Mouse (Mus musculus): Measurements from ENCODE around the gene Cluh. TPM values are rescaled to one million over a fixed set of nuclear protein-coding genes. Genes with fewer than 3 reads are reported as not detected.

The Cluh gene
- polyA plus RNA-seq, 1 experiment from 2014 or later: 24.6 TPM

DNA sequence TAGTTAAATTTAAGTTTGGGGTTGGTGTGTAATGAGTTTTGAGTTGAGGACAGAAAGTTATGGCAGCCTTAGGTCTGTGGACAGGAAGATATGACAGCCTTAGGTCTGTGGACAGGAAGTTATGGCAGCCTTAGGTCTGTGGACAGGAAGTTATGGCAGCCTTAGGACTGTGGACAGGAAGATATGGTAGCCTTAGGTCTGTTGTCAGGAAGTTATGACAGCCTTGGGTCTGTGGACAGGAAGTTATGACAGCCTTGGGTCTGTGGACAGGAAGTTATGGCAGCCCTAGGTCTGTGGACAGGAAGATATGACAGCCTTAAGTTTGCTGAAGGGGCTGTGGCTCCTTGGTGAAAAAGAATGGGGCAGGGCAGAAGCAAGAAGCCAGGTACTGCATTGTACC, 24.0 kb upstream of the Cluh start:
- Histone ChIP-seq H3K4me2 (no peak overlapping the region), H3K27ac (peak overlapping the region; percentile 95; the same call in 1 of the 2 replicates), H3K4me1 (replicated peaks) (peaks cover 52% of the 10 kb centered on the region), H3K9ac (no peak overlapping the region), H3K36me3 (peaks cover 56% of the 10 kb centered on the region), H3K9me3 (replicated peaks) (no peaks in the 10 kb centered on the region), H3K27me3 (peaks cover 7% of the 10 kb centered on the region), H3K4me3 (replicated peaks) (no peak overlapping the region)
- ATAC-seq (ENCODE audit: low read depth) (no peak), DNase-seq (no peak)

DNA sequence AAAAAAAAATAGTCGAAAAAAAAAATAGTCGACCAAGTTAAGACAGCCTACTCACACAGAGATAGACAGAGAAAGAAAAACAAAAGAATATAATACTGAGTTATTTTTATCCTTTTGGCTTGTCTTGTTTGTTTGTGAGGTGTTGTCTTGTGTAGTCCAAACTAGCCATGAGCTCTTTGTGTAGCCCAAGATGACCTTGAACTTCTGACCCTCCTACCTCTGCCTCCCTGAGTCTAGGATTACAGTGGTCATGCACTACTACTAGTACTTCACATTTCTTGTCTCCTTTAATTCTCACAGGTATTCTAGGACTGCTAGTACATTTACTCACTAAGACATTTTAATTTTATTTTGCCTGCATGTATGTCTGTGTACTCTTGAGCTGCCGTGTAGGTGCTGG, 21.8 kb upstream of the Cluh start:
- Histone ChIP-seq H3K27ac (no peak overlapping the region), H3K9ac (no peak overlapping the region), H3K36me3 (peaks cover 75% of the 10 kb centered on the region), H3K4me1 (replicated peaks) (peaks cover 30% of the 10 kb centered on the region), H3K4me3 (replicated peaks) (no peak overlapping the region), H3K9me3 (replicated peaks) (no peaks in the 10 kb centered on the region), H3K27me3 (no peaks in the 10 kb centered on the region), H3K4me2 (no peak overlapping the region)
- 66% methylated on average over 3 of the region's 3 CpGs for WGBS (ENCODE audit: insufficient replicate concordance)
- no peak for ATAC-seq (ENCODE audit: low read depth)
- no peak for DNase-seq

DNA sequence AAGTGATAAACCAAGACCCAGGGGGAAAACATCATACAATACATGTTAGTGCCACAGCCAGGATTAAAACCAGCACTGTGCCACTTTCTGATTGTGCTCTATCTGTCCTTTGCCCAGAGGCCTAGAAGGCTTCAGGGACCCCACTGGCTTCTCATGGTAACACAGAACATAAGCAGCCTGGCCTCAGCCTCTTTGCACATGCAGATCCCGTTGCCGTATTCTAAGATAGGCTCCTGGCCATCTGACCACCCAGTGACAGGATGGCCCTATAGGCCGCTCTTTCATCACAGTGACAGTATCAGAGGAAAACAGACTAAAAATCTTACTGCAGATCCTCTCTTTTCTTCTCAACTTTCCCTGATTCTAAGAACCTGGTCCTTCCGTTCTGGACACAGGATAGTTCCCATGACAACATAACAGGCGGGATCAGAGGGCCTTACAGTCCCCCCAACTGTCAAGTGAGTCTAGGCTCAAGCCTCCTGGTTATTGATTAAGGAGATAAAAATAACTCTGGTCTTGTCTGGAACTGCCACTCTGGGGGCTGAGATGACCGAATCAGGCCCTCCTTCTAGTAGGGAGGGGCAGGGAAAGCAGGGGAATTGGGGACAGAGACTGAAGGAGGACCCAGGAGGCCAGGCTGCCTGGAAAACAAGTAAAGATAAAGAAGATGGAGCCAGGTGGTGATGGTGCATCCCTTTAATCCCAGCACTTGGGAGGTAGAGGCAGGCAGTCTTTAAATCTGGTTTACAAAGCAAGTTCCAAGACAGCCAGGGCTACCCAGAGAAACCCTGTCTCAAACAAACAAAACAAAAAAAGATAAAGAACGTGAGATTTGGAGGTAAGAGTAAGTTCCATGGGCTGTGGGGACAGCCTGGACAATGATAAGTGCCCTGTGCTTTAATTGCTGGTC, 17.2 kb upstream of the Cluh start:
- Histone ChIP-seq H3K9me3 (replicated peaks) (no peaks in the 10 kb centered on the region), H3K4me3 (replicated peaks) (no peak overlapping the region), H3K36me3 (peaks cover 75% of the 10 kb centered on the region), H3K4me1 (replicated peaks) (peaks cover 6% of the 10 kb centered on the region; the same call in 1 of the 2 replicates), H3K4me2 (no peak overlapping the region), H3K9ac (no peak overlapping the region), H3K27me3 (peaks cover 22% of the 10 kb centered on the region), H3K27ac (no peak overlapping the region)
- no peak for ATAC-seq (ENCODE audit: low read depth)
- DNase-seq: no peak
- WGBS (ENCODE audit: insufficient replicate concordance): 60% methylated on average over 7 of the region's 7 CpGs

GRCm38 (mm10) chr11:74634490-74635275, 14.6 kb upstream of the Cluh start:
- Histone ChIP-seq H3K27me3 (peaks cover 48% of the 10 kb centered on the region), H3K9ac (no peak overlapping the region), H3K27ac (no peak overlapping the region), H3K9me3 (replicated peaks) (no peaks in the 10 kb centered on the region), H3K4me3 (replicated peaks) (no peak overlapping the region), H3K4me1 (replicated peaks) (peaks cover 25% of the 10 kb centered on the region), H3K4me2 (no peak overlapping the region), H3K36me3 (peaks cover 73% of the 10 kb centered on the region)
- ATAC-seq (ENCODE audit: low read depth): no peak
- peak; percentile 51 for DNase-seq
- WGBS (ENCODE audit: insufficient replicate concordance): 65% methylated on average over 5 of the region's 5 CpGs

DNA sequence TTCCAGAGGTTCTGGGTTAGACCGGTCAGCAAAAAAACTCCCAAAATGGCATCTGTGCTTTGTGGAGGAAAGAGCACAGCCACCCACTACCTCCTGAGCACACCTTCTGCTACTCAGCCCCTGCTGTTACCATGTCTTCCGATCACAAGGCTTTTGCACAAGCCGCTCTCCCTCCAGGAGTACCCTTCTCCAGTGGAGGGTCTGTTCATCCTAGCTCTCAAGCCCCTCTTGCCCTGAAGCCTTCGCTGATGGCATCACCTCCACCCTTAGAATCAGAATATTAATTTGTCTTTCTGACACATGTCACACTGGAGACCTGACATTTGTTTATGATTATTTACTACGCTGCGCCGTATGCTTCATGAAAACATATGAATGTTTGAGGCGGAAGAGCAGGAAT, 11.8 kb upstream of the Cluh start:
- Histone ChIP-seq H3K27me3 (peaks cover 72% of the 10 kb centered on the region), H3K4me1 (replicated peaks) (peaks cover 25% of the 10 kb centered on the region), H3K9me3 (replicated peaks) (no peaks in the 10 kb centered on the region), H3K4me3 (replicated peaks) (peak overlapping the region; percentile 65), H3K27ac (no peak overlapping the region), H3K36me3 (peaks cover 50% of the 10 kb centered on the region), H3K9ac (peak overlapping the region; percentile 65; the same call in 1 of the 2 replicates), H3K4me2 (peak overlapping the region; percentile 80)
- 32% methylated on average over 8 of the region's 8 CpGs for WGBS (ENCODE audit: insufficient replicate concordance)
- DNase-seq: no peak
- ATAC-seq (ENCODE audit: low read depth): no peak

DNA sequence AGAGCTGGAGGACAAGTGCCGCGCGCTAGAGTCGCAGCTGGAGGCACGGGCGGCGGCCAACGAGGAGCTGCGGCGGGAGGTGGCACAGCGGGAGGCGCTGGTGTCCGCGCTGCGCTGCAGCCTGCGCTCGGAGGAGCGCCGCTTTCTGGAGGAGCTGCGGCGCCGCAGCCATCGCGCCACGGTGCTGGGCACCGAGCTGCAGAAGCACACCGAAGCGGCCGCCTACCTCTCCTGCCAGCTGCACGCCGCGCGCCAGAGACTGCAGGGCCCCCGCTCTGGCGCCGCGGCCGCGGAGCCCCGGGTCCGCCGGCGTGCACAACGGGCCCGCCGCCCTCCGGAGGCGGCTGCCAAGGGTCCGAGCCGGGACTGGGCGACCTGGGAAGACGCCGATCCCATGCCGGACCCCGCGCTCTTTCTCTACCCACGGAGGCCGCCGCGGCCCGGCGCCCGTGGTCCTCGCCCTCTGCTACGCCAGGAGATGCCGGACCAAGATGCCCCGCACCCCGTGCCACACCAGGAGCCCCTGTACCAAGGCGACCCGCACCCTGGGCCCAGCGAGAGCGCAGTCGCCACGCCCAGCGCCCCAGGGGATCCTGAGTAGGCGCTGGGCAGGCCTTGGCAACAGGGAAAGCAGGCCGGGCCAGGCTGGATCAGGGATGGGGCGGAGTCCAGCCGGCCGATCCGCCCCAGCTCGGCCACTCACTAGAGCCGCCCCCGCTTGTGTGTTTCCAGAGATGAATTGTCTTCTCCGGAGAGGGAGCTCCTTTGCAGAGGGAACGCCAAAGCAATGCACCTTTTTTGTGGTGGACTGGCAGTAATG, 11.1 kb upstream of the Cluh start:
- Histone ChIP-seq H3K4me1 (replicated peaks) (peaks cover 22% of the 10 kb centered on the region), H3K27me3 (peaks cover 72% of the 10 kb centered on the region), H3K9me3 (replicated peaks) (no peaks in the 10 kb centered on the region), H3K9ac (peak overlapping the region; percentile 65), H3K4me2 (peak overlapping the region; percentile 80), H3K36me3 (peaks cover 43% of the 10 kb centered on the region), H3K27ac (peak overlapping the region; percentile 21; the same call in 1 of the 2 replicates), H3K4me3 (replicated peaks) (peak overlapping the region; percentile 65)
- ATAC-seq (ENCODE audit: low read depth) (peak; percentile 70), DNase-seq (no peak)
- 1% methylated on average over 83 of the region's 86 CpGs for WGBS (ENCODE audit: insufficient replicate concordance)

- no peak for ATAC-seq (ENCODE audit: low read depth)
- Histone ChIP-seq H3K36me3 (peaks cover 43% of the 10 kb centered on the region), H3K4me2 (peak overlapping the region; percentile 80), H3K4me3 (replicated peaks) (peak overlapping the region; percentile 65), H3K9me3 (replicated peaks) (no peaks in the 10 kb centered on the region), H3K27me3 (peaks cover 72% of the 10 kb centered on the region), H3K4me1 (replicated peaks) (peaks cover 22% of the 10 kb centered on the region), H3K27ac (no peak overlapping the region), H3K9ac (peak overlapping the region; percentile 65; the same call in 1 of the 2 replicates)
- no peak for DNase-seq
- WGBS (ENCODE audit: insufficient replicate concordance): 20% methylated on average over 9 of the region's 9 CpGs
Observed at GRCm38 (mm10) chr11:74638791-74639411, 10.4 kb upstream of the Cluh start.

DNA sequence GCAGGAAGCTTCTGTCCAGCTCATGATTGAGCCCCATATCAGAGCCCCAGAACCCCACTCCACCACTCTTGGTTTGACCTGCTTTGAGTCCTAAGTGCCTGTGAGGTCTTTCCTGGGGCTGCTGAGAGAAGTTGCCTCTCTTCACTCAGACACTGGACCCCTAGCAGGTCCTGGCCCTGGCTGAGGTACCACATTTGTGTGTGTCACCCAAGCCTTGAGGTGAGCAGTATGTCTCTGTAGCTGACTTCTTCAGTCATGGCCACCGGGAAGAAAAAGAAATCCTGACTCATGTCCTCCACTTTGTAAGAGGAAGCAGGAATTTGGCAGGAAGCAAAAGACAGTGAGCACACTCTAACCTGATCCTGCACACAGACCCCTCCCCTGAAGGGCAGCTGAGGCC, 9.7 kb upstream of the Cluh start:
- DNase-seq (no peak), ATAC-seq (ENCODE audit: low read depth) (no peak)
- H3K4me3 ChIP-seq (replicated peaks): no peak overlapping the region
- H3K27ac ChIP-seq: no peak overlapping the region
- 50% methylated on average over 1 of the region's 1 CpGs for WGBS (ENCODE audit: insufficient replicate concordance)
- H3K4me2 ChIP-seq: no peak overlapping the region
- H3K27me3 ChIP-seq: peaks cover 71% of the 10 kb centered on the region
- H3K36me3 ChIP-seq: peaks cover 43% of the 10 kb centered on the region
- peaks cover 22% of the 10 kb centered on the region for H3K4me1 ChIP-seq (replicated peaks)
- H3K9ac ChIP-seq: no peak overlapping the region
- H3K9me3 ChIP-seq (replicated peaks): no peaks in the 10 kb centered on the region

DNA sequence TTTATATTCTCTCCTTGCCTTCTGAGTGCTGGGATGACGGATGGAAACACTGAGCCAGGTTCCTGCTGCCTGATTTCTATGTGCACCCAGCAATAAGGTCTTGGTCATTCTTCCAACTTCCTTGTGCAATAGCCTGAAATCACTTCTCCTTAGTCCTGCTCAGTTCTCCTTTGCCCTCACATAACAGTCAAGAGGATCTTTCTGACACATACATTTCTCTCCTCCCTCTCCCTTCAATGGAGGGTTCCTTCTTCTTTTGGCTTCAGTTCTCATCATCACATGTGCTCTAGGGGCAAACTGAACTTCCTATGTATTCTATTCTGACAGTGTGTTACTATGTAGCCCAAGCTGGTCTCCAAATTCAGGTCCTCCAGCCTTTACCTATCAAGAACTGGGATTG, 1.3 kb upstream of the Cluh start:
- ATAC-seq (ENCODE audit: low read depth) (no peak), DNase-seq (no peak)
- H3K9me3 ChIP-seq (replicated peaks): no peaks in the 10 kb centered on the region
- H3K27ac ChIP-seq: peak overlapping the region; percentile 86
- no peaks in the 10 kb centered on the region for H3K27me3 ChIP-seq
- H3K4me2 ChIP-seq: peak overlapping the region; percentile 97
- H3K4me3 ChIP-seq (replicated peaks): no peak overlapping the region
- no peak overlapping the region for H3K9ac ChIP-seq
- H3K36me3 ChIP-seq: peaks cover 16% of the 10 kb centered on the region
- peaks cover 50% of the 10 kb centered on the region for H3K4me1 ChIP-seq (replicated peaks)
- 77% methylated on average over 1 of the region's 1 CpGs for WGBS (ENCODE audit: insufficient replicate concordance)

DNA sequence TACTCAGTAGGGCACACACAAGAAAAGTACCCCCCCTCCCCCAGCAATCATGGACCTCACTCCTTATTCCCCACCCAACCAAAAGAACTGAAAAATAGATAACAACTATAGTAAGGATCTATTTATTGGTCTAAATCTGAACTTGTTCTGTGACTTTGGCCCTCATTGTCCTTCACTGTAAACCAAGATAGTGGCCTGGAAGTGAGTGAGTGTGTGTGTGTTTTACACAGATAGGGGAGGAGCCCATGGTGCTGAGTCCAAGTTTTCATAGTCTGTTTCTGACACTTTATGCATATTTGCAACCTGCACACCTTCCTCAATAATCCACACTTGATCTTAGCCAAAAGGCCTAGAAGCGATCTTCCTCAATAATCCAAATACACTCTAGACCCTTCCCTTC, 619 bp upstream of the Cluh start:
- Histone ChIP-seq H3K27ac (peak overlapping the region; percentile 86), H3K4me3 (replicated peaks) (peak overlapping the region; percentile 92), H3K27me3 (no peaks in the 10 kb centered on the region), H3K4me1 (replicated peaks) (peaks cover 57% of the 10 kb centered on the region), H3K9me3 (replicated peaks) (no peaks in the 10 kb centered on the region), H3K4me2 (peak overlapping the region; percentile 97), H3K9ac (peak overlapping the region; percentile 88), H3K36me3 (peaks cover 23% of the 10 kb centered on the region)
- DNase-seq: peak; percentile 32
- peak; percentile 39 for ATAC-seq (ENCODE audit: low read depth)
- 9% methylated on average over 1 of the region's 1 CpGs for WGBS (ENCODE audit: insufficient replicate concordance)

Data from liver, embryonic 13.5 days (tissue).